Mouse (Mus musculus) liver, postnatal 0 days (tissue): Measurements from ENCODE around the gene Npas2. TPM values are rescaled to one million over a fixed set of nuclear protein-coding genes. Genes with fewer than 3 reads are reported as not detected.

Source experiments
- ATAC-seq: fragments of 200-750 bp; cut with Nextera tagmentation; 2 replicates; pipeline ENCODE4 v1.8.0; 2017; ENCODE audit warnings: mild to moderate bottlenecking, moderate library complexity
- DNase-seq: peaks from one replicate; pipeline ENCODE4 v3.0.0-alpha.2; 2016
- H3K27ac ChIP-seq: fragments of 300-500 bp; sonication (generic); 2 replicates; pipeline ENCODE4 v1.5.1; 2014; ENCODE audit warnings: antibody characterized with exemption, moderate library complexity, mild to moderate bottlenecking, low read depth
- H3K27me3 ChIP-seq: fragments of 300-500 bp; sonication (generic); 2 replicates; pipeline ENCODE4 v1.6.1; 2014; ENCODE audit warnings: low read length, control low read depth, mixed read lengths; ENCODE audit not compliant: insufficient read depth
- H3K36me3 ChIP-seq: fragments of 300-500 bp; sonication (generic); replicated peaks from 2 replicates; pipeline ENCODE4 v1.6.1; 2014; ENCODE audit warnings: mild to moderate bottlenecking, control low read depth, low read length, moderate library complexity, mixed read lengths; ENCODE audit not compliant: insufficient read depth
- H3K4me1 ChIP-seq: fragments of 300-500 bp; sonication (generic); 2 replicates; pipeline ENCODE4 v1.6.1; 2014; ENCODE audit warnings: antibody characterized with exemption, mild to moderate bottlenecking, control low read depth; ENCODE audit not compliant: insufficient read depth
- H3K4me2 ChIP-seq: fragments of 300-500 bp; sonication (generic); 2 replicates; pipeline ENCODE4 v1.6.1; 2014; ENCODE audit warnings: low read depth, mild to moderate bottlenecking, low read length, moderate library complexity, mixed read lengths
- H3K4me3 ChIP-seq: fragments of 300-500 bp; sonication (generic); 2 replicates; pipeline ENCODE4 v1.5.1; 2014; ENCODE audit warnings: low read depth, low read length
- H3K9ac ChIP-seq: fragments of 300-500 bp; sonication (generic); replicated peaks from 2 replicates; pipeline ENCODE4 v1.6.1; 2014; ENCODE audit warnings: mild to moderate bottlenecking, moderate library complexity
- H3K9me3 ChIP-seq: fragments of 300-500 bp; sonication (generic); 2 replicates; pipeline ENCODE4 v1.6.1; 2016; ENCODE audit warnings: mild to moderate bottlenecking, control low read depth, low read length, mixed read lengths
- CTCF ChIP-seq: sonication (generic); IDR thresholded peaks from 2 replicates; pipeline ENCODE4 v1.5.1; 2016; ENCODE audit warnings: antibody characterized with exemption, low read depth
- EP300 ChIP-seq: IDR thresholded peaks from 2 replicates; pipeline ENCODE4 v1.6.1; 2016; ENCODE audit warnings: antibody characterized with exemption, low read depth, mild to moderate bottlenecking
- WGBS: fragments of 180-500 bp; shearing (Covaris S2); extraction: QIAGEN DNeasy Blood & Tissue Kit; methylation state at CpG from one replicate; pipeline ENCODE4 v1.1.7; 2014; ENCODE audit not compliant: insufficient replicate concordance; 5-methylcytosine and 5-hydroxymethylcytosine counted together
- polyA plus RNA-seq: library from polyadenylated mRNA; unstranded; fragments of >200 nt; fragmentation: Nextera tagmentation; extraction: Ambion mirVana; gene quantifications from 2 replicates; pipeline ENCODE4 v1.2.1, GENCODE M21; 2015

Gene Npas2
- polyA plus RNA-seq, 1 experiment from 2014 or later, result 0.15 TPM

DNA sequence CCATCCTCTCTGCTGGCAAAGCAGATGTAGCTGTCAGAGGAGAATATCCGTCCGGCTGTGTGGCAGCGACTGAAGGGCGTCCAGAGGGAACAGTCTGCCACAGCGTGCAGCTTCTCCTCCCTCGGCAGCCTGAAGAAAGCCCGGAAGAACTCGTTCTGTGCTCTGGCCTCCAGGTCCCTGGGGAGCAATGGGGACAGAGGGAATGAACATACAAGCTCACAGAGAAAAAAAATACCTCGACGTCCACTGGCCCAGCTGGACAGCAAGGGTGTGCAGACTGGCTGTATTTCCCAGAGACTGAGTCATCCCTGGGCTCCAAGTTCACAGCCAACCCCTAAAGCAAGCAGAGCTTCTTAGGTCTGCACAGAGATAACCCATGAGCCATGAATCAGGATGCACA, 200.6 kb downstream of the Npas2 start:
- Histone ChIP-seq H3K4me2 (no peak overlapping the region), H3K4me1 (peaks cover 5% of the 10 kb centered on the region; the same call in 1 of the 2 replicates), H3K27ac (no peak overlapping the region), H3K36me3 (peaks cover 67% of the 10 kb centered on the region), H3K9ac (no peak overlapping the region), H3K4me3 (no peak overlapping the region), H3K9me3 (peaks cover 4% of the 10 kb centered on the region), H3K27me3 (no peaks in the 10 kb centered on the region)
- 79% methylated on average over 10 of the region's 10 CpGs for WGBS
- DNase-seq, result no peak
- ATAC-seq, result no peak
- no peak for TF ChIP-seq EP300
- TF ChIP-seq CTCF, result no peak

DNA sequence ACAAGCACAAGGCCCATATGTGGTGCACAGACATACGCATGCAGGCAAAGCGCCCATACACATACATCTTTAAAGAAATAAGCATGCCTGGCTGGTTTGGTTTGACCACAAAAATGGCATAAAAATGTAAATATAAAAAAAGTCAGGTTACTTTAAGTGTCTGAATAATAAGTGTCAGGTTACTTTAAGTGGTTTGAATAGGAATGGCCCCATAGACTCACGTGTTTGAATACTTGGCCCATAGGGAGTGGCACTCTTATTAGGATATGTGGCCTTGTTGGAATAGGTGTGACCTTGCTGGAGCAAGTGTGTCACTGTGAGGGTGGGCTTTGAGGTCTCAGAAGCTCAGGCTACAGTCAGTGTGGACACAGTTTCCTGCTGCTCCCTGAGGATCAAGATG, 201.1 kb downstream of the Npas2 start:
- H3K9me3 ChIP-seq, result peaks cover 4% of the 10 kb centered on the region
- no peak overlapping the region for H3K9ac ChIP-seq
- no peaks in the 10 kb centered on the region for H3K27me3 ChIP-seq
- no peak overlapping the region for H3K27ac ChIP-seq
- H3K4me1 ChIP-seq, result peaks cover 5% of the 10 kb centered on the region; the same call in 1 of the 2 replicates
- WGBS, result 93% methylated on average over 3 of the region's 3 CpGs
- no peak overlapping the region for H3K4me3 ChIP-seq
- ATAC-seq (no peak), DNase-seq (no peak)
- H3K36me3 ChIP-seq, result peaks cover 67% of the 10 kb centered on the region
- TF ChIP-seq EP300, result no peak
- no peak for TF ChIP-seq CTCF
- H3K4me2 ChIP-seq, result no peak overlapping the region

DNA sequence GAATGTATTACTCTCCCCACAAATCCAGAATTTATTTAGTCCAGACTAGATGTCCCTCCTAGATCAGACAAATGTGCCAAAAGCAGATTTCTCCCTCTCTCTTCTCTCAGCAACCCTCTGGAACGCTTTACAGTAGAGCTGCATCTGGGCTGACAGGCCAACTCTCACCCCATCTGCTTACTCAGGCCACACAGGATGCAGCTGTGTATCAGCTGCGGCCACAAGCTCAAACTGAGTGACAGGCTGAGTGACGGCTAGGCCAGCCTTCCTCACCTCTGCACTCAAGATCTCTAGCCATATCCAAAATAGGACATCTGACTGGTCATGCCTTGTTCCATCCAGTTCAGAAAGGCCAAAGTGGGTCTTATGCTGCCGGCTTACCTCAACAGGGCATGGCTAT, 202.8 kb downstream of the Npas2 start:
- H3K36me3 ChIP-seq, result peaks cover 72% of the 10 kb centered on the region
- no peak for DNase-seq
- TF ChIP-seq EP300 (0 out of 2 replicates have a peak, but pooled peaks have one; percentile 23), CTCF (no peak)
- ATAC-seq, result peak; percentile 52
- no peaks in the 10 kb centered on the region for H3K27me3 ChIP-seq
- peaks cover 5% of the 10 kb centered on the region; the same call in 1 of the 2 replicates for H3K4me1 ChIP-seq
- no peak overlapping the region for H3K4me3 ChIP-seq
- 39% methylated on average over 4 of the region's 4 CpGs for WGBS
- H3K9ac ChIP-seq, result no peak overlapping the region
- no peak overlapping the region for H3K27ac ChIP-seq
- peaks cover 4% of the 10 kb centered on the region for H3K9me3 ChIP-seq
- H3K4me2 ChIP-seq, result no peak overlapping the region

DNA sequence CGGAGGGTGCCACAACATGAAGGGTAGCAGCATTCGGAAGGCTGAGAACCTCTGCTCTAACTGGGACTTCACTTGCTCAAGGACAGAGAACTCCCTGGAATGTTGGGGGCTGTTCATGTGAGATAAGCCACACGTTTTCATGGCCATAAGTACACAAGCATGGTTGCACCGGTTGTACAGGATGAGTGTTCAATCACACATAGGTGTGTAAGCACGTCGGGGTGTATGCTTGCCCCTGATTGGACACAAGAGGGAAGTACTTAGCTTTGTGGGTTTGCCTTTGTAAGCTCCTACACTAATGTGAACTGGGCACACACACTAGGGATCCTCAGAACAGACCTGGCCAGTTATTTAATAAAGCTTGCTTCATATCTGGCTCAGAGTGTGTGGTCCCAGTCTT, 204.8 kb downstream of the Npas2 start:
- Histone ChIP-seq H3K27ac (no peak overlapping the region), H3K36me3 (peaks cover 73% of the 10 kb centered on the region), H3K9me3 (peaks cover 4% of the 10 kb centered on the region), H3K9ac (no peak overlapping the region), H3K4me3 (no peak overlapping the region), H3K4me2 (no peak overlapping the region), H3K4me1 (peaks cover 3% of the 10 kb centered on the region; the same call in 1 of the 2 replicates), H3K27me3 (no peaks in the 10 kb centered on the region)
- TF ChIP-seq CTCF (no peak), EP300 (no peak)
- DNase-seq (no peak), ATAC-seq (no peak)
- WGBS, result 71% methylated on average over 6 of the region's 6 CpGs

DNA sequence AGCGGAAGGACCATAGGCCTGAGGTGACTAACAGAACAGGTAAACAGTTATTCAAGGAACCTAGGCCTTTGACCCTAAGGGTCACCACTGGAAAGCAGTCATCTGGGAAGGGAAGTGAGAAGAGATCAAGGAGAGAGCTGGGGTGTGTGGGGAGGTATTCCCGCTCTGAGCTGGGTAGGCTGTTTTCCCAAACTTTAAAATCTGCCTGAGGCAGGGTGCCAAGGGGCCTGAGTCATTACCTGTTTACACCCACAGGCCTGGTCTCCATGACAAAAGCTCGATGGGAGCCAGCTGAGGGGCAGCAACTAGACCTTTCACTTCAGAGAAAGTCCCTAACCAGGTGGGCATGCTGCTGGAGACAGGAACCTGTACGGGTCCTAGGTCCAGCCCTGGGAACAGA, 205.7 kb downstream of the Npas2 start:
- ATAC-seq (0 out of 2 replicates have a peak, but pooled peaks have one; percentile 9), DNase-seq (no peak)
- 82% methylated on average over 4 of the region's 4 CpGs for WGBS
- H3K36me3 ChIP-seq, result peaks cover 74% of the 10 kb centered on the region
- H3K4me1 ChIP-seq, result no peaks in the 10 kb centered on the region
- TF ChIP-seq EP300 (no peak), CTCF (no peak)
- no peaks in the 10 kb centered on the region for H3K27me3 ChIP-seq
- H3K4me3 ChIP-seq, result no peak overlapping the region
- no peak overlapping the region for H3K4me2 ChIP-seq
- no peak overlapping the region for H3K9ac ChIP-seq
- no peak overlapping the region for H3K27ac ChIP-seq
- H3K9me3 ChIP-seq, result peaks cover 4% of the 10 kb centered on the region

DNA sequence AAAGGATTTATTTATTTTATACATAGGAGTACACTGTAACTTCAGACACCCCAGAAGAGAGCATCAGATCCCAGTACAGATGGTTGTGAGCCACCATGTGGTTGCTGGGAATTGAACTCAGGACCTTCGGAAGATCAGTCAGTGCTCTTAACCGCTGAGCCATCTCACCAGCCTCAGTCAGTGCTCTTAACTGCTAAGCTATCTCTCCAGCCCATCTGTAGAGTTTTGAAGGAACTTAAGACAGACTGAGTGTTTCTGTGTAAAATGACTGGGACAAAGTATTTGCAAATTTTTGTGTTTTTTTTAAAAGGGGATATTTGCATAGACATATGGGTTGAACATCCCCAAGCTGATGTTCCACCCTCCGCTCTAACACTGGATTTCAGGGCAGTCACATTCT, 206.6 kb downstream of the Npas2 start:
- Histone ChIP-seq H3K4me1 (no peaks in the 10 kb centered on the region), H3K9me3 (peaks cover 4% of the 10 kb centered on the region), H3K27me3 (no peaks in the 10 kb centered on the region), H3K27ac (no peak overlapping the region), H3K9ac (no peak overlapping the region), H3K36me3 (peaks cover 75% of the 10 kb centered on the region), H3K4me3 (no peak overlapping the region), H3K4me2 (no peak overlapping the region)
- TF ChIP-seq CTCF (no peak), EP300 (no peak)
- DNase-seq (no peak), ATAC-seq (no peak)
- 78% methylated on average over 3 of the region's 3 CpGs for WGBS

DNA sequence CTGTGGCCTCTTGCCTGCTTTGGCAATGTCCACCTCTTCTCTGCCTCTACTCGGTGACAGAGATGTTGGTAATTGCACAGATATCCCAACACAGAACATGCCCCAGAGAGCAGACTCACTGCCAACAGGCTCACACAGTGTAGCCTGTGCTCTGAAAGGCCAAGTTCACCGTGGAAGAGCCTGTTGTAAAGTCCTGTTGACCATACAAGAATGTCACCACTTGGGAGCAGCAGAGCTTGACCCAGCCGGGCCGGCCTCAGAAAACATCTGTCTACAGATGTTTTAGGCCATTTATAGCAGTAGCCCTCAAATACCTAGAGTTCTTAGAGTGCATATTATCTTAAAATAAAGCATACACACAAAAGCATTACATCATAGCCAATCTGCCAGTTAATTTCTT, 213.6 kb downstream of the Npas2 start:
- no peaks in the 10 kb centered on the region for H3K9me3 ChIP-seq
- peaks cover 18% of the 10 kb centered on the region for H3K4me1 ChIP-seq
- peaks cover 36% of the 10 kb centered on the region for H3K36me3 ChIP-seq
- H3K4me3 ChIP-seq, result no peak overlapping the region
- no peak overlapping the region for H3K9ac ChIP-seq
- no peak for TF ChIP-seq EP300
- TF ChIP-seq CTCF, result peak; percentile 46
- 71% methylated on average over 4 of the region's 4 CpGs for WGBS
- no peak overlapping the region for H3K4me2 ChIP-seq
- no peak overlapping the region for H3K27ac ChIP-seq
- ATAC-seq, result peak; percentile 42; the same call in 1 of the 2 replicates
- H3K27me3 ChIP-seq, result no peaks in the 10 kb centered on the region
- DNase-seq, result no peak
